ENCODE assay signal across 8 mouse cellular contexts in the genomic region with DNA sequence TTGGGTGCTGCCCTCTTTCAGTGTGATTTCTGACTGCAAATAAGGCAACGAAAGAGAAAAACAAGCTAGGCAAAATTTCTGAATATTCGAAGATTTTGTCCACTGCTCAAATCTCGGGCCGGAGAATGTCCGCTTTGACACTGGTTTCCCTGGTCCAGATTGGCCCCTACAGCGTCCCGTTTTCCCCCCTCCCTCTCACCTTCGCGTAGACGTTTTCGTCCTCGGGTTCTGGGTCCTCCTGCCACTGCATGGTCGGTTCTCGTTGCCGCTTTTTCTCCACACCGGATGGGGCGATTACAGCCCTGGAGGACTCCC. TPM values are rescaled to one million over a fixed set of nuclear protein-coding genes. Genes with fewer than 3 reads are reported as not detected.
DNase-seq lines count a peak whose midpoint lies in the region; ATAC-seq and TF ChIP-seq lines count a peak whose summit lies in the region.

No protein-coding gene starts in this region.

- DNase-seq in layer of hippocampus, adult 2 months (ENCODE audit: low spot score in 2 of 2) = peak in 1 of 2 experiments; percentile 13
- no peak for DNase-seq in layer of hippocampus, postnatal 10 days (ENCODE audit: low spot score in 2 of 2)
- no peak for DNase-seq in ovary, adult 18-20 months (ENCODE audit: low spot score)
- no peak for DNase-seq in ovary, postnatal 10 days (ENCODE audit: low spot score)
- DNase-seq in embryo, embryonic 11 days = no peak

- peak overlapping the region; percentile 54 for H3K4me2 ChIP-seq in forebrain, embryonic 16.5 days (ENCODE audit: low read length)
- peak overlapping the region; percentile 60 for H3K4me2 ChIP-seq in liver, embryonic 16.5 days (ENCODE audit: low read depth, low read length)

- H3K27me3 ChIP-seq in forebrain, embryonic 16.5 days (replicated peaks; ENCODE audit: control insufficient read depth, insufficient read depth, low read length) = no peaks in the 10 kb centered on the region
- no peaks in the 10 kb centered on the region for H3K27me3 ChIP-seq in liver, embryonic 16.5 days (ENCODE audit: control insufficient read depth, insufficient read depth, low read depth, low read length)

- WGBS in forebrain, embryonic 16.5 days = 21% methylated on average over 17 of the region's 17 CpGs
- WGBS in liver, embryonic 16.5 days (ENCODE audit: insufficient replicate concordance) = 21% methylated on average over 17 of the region's 17 CpGs

- no peak; the same call in 1 of the 2 replicates for ATAC-seq in forebrain, embryonic 16.5 days
- ATAC-seq in liver, embryonic 16.5 days (ENCODE audit: low read depth) = peak; percentile 6; the same call in 1 of the 2 replicates

- H3K36me3 ChIP-seq in forebrain, embryonic 16.5 days (ENCODE audit: control insufficient read depth, insufficient read depth) = peaks cover 3% of the 10 kb centered on the region
- H3K36me3 ChIP-seq in liver, embryonic 16.5 days (ENCODE audit: control insufficient read depth, insufficient read depth) = peaks cover 11% of the 10 kb centered on the region

- peak overlapping the region; percentile 64 for H3K9ac ChIP-seq in forebrain, embryonic 16.5 days (replicated peaks; ENCODE audit: low read depth, low read length)
- peak overlapping the region; percentile 76 for H3K9ac ChIP-seq in liver, embryonic 16.5 days (ENCODE audit: low read depth, low read length)

- peaks cover 2% of the 10 kb centered on the region; the same call in 1 of the 2 replicates for H3K4me1 ChIP-seq in brown adipose tissue, adult 24 weeks (ENCODE audit: control insufficient read depth, insufficient read depth, insufficient read length, low read length)
- H3K4me1 ChIP-seq in forebrain, embryonic 16.5 days (replicated peaks; ENCODE audit: control insufficient read depth, insufficient read depth, low read length) = peaks cover 8% of the 10 kb centered on the region
- H3K4me1 ChIP-seq in liver, embryonic 16.5 days (ENCODE audit: control insufficient read depth, low read depth, low read length) = peaks cover 3% of the 10 kb centered on the region

- no peak for TF ChIP-seq CTCF in layer of hippocampus, adult 2 months (conservative IDR thresholded peaks at IDR 0.05)

- peak overlapping the region; percentile 95 for H3K27ac ChIP-seq in layer of hippocampus, adult 2 months
- peak overlapping the region; percentile 95 for H3K27ac ChIP-seq in brown adipose tissue, adult 24 weeks (replicated peaks; ENCODE audit: low read depth, low read length)
- peak overlapping the region; percentile 92 for H3K27ac ChIP-seq in forebrain, embryonic 16.5 days (ENCODE audit: low read length)
- peak overlapping the region; percentile 95 for H3K27ac ChIP-seq in liver, embryonic 16.5 days (ENCODE audit: low read length)

- H3K9me3 ChIP-seq in forebrain, embryonic 16.5 days (ENCODE audit: control insufficient read depth, low read length) = no peaks in the 10 kb centered on the region
- H3K9me3 ChIP-seq in liver, embryonic 16.5 days (replicated peaks; ENCODE audit: control insufficient read depth, low read length) = no peaks in the 10 kb centered on the region

- peak overlapping the region; percentile 69 for H3K4me3 ChIP-seq in layer of hippocampus, adult 2 months
- H3K4me3 ChIP-seq in brown adipose tissue, adult 24 weeks (ENCODE audit: insufficient read depth, low read depth, low read length) = peak overlapping the region; percentile 92
- peak overlapping the region; percentile 60 for H3K4me3 ChIP-seq in forebrain, embryonic 16.5 days (replicated peaks; ENCODE audit: low read length)
- peak overlapping the region; percentile 67 for H3K4me3 ChIP-seq in liver, embryonic 16.5 days (ENCODE audit: low read depth, low read length)

RNA-seq across cellular contexts. Expression of gene Rbm10, which starts 0.5 kb away (rescaled TPM):
- total RNA-seq in layer of hippocampus, adult 2 months (2021) = 10 to 100 TPM; 51.2 to 52.5 TPM
- 10 to 100 TPM; 30.0 to 33.9 TPM for total RNA-seq in layer of hippocampus, postnatal 10 days (2021)
- polyA plus RNA-seq in brown adipose tissue, adult 24 weeks (2012; ENCODE audit: insufficient read depth, insufficient read length, missing spikeins) = 9.5 and 11.8 TPM in 2 replicates
- 62.9 and 65.3 TPM in 2 replicates for polyA plus RNA-seq in forebrain, embryonic 16.5 days (2015; fragmentation: Nextera tagmentation; extraction: Ambion mirVana)
- polyA plus RNA-seq in liver, embryonic 16.5 days (2015; fragmentation: Nextera tagmentation; extraction: Ambion mirVana) = 26.6 and 28.4 TPM in 2 replicates

RNA-seq across cellular contexts. Expression of gene Ndufb11, which starts 0.6 kb away (rescaled TPM):
- 100 to 1,000 TPM; 151 to 152 TPM for total RNA-seq in layer of hippocampus, adult 2 months (2021)
- 100 to 1,000 TPM; 160 to 168 TPM for total RNA-seq in layer of hippocampus, postnatal 10 days (2021)
- polyA plus RNA-seq in brown adipose tissue, adult 24 weeks (2012; ENCODE audit: insufficient read depth, insufficient read length, missing spikeins) = 1,190 and 1,234 TPM in 2 replicates
- polyA plus RNA-seq in forebrain, embryonic 16.5 days (2015; fragmentation: Nextera tagmentation; extraction: Ambion mirVana) = 171 and 176 TPM in 2 replicates
- polyA plus RNA-seq in liver, embryonic 16.5 days (2015; fragmentation: Nextera tagmentation; extraction: Ambion mirVana) = 168 TPM in 2 replicates

RNA-seq across cellular contexts. Expression of gene Uba1, which starts 41.3 kb away (rescaled TPM):
- total RNA-seq in layer of hippocampus, adult 2 months (2021) = 100 to 1,000 TPM; 345 to 375 TPM
- total RNA-seq in layer of hippocampus, postnatal 10 days (2021) = 100 to 1,000 TPM; 394 to 409 TPM
- 125 and 140 TPM in 2 replicates for polyA plus RNA-seq in brown adipose tissue, adult 24 weeks (2012; ENCODE audit: insufficient read depth, insufficient read length, missing spikeins)
- polyA plus RNA-seq in forebrain, embryonic 16.5 days (2015; fragmentation: Nextera tagmentation; extraction: Ambion mirVana) = 436 and 446 TPM in 2 replicates
- polyA plus RNA-seq in liver, embryonic 16.5 days (2015; fragmentation: Nextera tagmentation; extraction: Ambion mirVana) = 95.5 and 99.1 TPM in 2 replicates
